Mouse (Mus musculus): ENCODE results near the gene Nup188.

The Nup188 gene

GRCm38 (mm10) chr2:30256616-30257350, 29.4 kb upstream of the Nup188 start:
- no peak for DNase-seq (ENCODE audit: low read depth, low spot score)

- DNase-seq (ENCODE audit: low read depth, low spot score): no peak
Observed at GRCm38 (mm10) chr2:30257699-30258460, 28.3 kb upstream of the Nup188 start.

- no peak for DNase-seq (ENCODE audit: low read depth, low spot score)
Observed at GRCm38 (mm10) chr2:30258600-30258999, 27.6 kb upstream of the Nup188 start.

DNA sequence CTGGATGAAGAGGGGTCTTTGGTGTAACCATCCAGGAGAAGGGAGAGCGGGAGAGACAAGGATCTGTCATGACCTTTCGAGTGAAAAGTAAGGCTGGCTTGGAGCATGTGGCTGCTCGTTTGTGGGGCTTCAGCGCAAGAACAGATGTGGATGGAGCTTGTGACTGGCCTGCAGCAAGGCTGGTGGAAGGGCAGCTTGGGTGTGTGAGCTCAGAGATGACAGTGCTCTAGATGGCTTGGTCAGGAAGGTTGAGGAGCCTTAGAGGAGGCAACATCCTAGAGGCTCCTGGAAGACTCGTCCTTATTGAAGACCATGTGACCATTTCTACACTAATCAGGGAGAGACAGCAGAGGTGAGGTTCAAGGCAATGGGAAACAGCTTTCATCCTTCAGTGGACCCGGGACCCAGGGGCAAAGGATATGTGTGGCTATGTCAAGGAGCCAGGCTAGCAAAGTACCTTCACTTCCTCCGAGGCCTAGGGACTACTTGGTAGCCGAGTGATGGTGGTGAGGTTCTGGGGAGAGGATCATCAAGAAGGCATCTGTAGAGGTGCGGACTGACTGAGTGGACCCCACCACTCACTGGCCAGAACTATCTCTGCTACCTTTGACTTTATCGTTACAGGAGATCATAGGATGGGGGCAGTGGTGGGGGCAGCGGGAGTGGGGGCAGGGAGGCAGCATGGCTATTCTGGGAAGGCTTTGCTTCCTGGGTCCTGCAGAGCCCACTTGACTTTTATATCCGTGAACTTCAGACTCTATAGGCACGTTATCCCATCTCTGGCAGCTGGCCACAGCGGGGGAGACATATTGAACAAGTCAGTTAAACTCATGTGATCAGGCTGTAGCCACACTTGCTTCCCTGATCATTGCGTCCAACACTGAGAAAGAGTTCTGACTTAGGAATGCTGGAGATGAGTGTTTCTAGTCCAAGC, 26.8 kb upstream of the Nup188 start:
- DNase-seq (ENCODE audit: low read depth, low spot score): no peak

- DNase-seq (ENCODE audit: low read depth, low spot score): no peak
Observed at GRCm38 (mm10) chr2:30261064-30261736, 25.0 kb upstream of the Nup188 start.

DNA sequence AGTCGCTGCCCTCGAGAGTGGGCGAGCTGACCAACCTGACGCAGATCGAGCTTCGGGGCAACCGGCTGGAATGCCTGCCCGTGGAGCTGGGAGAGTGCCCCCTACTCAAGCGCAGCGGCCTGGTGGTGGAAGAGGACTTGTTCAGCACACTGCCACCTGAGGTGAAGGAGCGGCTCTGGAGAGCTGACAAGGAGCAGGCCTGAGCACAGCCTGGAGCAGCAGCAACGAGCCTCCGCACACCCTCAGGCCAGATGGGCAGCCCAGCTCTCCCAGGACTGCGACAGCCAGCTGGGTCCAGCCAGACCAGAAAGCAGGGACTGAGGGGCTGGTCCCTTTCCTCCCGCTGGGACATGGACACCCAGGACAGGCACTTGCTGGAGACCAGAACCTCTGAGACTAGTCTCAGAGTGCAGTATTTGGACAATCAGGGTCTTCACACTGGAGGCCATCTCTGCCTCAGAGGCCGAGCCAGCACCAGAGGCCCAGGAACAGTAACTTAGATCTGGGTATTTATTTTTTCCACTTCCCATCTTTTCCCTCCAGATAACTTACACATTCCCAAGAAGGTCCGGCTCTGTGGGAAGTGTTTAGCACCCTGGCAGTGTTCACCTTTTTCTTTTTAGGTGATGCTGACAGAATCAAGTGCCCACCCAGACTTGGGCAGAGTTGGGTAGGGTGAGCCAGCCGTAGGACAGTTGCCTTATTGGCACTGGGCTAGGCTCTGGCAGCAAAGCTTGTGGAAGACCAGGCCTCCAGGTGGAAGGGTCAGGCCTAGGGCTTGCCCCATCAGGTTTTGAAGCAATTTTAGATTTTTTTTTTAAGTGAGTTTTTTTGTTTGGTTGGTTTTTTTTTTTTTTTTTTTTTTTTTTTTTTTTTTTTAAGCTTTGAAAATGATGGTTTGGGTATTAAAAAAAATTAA, 24.0 kb upstream of the Nup188 start:
- DNase-seq (ENCODE audit: low read depth, low spot score): no peak

GRCm38 (mm10) chr2:30262840-30263441, 23.3 kb upstream of the Nup188 start:
- DNase-seq (ENCODE audit: low read depth, low spot score): peak; percentile 83

DNA sequence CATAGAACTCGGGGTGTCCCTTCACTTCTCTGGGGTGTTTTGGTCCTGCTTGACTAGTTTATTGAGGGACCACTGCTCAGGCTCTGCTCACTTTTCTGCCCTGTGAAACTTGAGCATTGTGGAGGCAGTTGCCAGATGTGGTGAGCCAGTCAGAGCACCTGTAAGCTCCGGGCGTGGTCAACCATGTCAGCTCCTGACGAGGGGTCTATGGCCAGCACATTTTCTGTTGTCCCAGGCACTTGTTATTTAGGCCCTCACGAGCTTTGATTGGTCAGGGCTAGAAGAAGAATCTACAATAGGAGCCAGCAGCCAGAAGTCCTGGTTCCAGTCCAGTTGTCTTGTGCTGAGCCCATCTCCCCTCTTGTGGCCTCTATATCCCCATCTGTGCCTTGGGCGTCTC, 22.4 kb upstream of the Nup188 start:
- DNase-seq (ENCODE audit: low read depth, low spot score): no peak

GRCm38 (mm10) chr2:30264671-30265519, 21.3 kb upstream of the Nup188 start:
- DNase-seq (ENCODE audit: low read depth, low spot score): no peak

DNA sequence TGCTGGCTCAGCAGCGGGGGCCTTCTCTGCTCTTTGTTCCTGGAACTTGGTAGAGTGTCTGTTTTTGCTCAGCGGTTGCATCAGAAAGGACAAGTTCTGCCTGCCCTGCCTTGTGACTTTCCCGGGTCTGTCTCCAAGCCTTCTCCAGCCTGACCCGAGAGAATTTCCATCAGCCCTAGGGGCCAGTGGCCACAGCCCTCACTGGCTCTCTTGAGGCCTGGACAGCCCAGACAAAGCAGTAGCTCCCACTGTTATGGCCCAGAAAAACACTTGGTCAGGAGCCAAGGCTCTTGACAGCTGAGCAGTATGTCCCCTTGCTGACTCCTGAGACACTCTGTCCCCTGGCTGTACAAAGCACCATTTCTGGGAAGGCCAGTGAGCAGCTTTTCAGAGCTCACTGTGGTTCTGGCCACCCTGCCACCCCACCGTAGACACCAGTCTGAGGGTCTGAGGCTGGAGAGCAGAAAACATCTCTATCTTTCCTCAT, 20.4 kb upstream of the Nup188 start, which contains the start of gene Phyhd1:
TSS of gene Phyhd1 (plus strand) at position 437 of the 487 bp plus-strand sequence.
- DNase-seq (ENCODE audit: low read depth, low spot score): peak; percentile 92

DNA sequence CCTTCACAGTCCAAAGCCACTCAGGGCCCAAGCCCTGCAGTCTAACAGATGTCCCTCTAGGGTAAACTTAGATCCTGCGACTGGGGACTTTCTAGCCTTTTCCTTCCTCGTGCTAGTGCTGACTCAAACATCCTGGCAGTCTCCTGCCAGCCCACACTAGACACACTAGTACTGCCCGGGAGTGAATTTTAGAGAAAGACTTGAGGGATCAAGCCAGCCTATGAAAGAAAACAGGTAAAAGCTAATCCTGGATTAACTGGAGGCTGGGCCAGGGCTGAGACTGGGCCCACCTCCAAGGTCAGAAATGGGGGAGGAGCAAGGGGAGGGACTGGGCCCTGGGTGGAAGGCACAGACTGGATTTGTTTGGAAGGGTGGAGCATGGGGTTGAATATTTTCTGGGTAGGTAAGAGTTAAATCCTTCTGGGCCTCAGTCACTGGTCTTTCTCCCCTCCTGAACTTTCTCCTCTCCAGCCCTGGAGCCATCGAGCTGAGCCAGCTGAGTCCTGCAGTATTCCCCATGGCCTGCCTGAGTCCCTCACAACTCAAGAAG, 19.7 kb upstream of the Nup188 start:
- peak; percentile 72 for DNase-seq (ENCODE audit: low read depth, low spot score)

GRCm38 (mm10) chr2:30267466-30267865, 18.7 kb upstream of the Nup188 start:
- no peak for DNase-seq (ENCODE audit: low read depth, low spot score)

- DNase-seq (ENCODE audit: low read depth, low spot score): no peak
Observed at GRCm38 (mm10) chr2:30268371-30268770, 17.8 kb upstream of the Nup188 start.

DNA sequence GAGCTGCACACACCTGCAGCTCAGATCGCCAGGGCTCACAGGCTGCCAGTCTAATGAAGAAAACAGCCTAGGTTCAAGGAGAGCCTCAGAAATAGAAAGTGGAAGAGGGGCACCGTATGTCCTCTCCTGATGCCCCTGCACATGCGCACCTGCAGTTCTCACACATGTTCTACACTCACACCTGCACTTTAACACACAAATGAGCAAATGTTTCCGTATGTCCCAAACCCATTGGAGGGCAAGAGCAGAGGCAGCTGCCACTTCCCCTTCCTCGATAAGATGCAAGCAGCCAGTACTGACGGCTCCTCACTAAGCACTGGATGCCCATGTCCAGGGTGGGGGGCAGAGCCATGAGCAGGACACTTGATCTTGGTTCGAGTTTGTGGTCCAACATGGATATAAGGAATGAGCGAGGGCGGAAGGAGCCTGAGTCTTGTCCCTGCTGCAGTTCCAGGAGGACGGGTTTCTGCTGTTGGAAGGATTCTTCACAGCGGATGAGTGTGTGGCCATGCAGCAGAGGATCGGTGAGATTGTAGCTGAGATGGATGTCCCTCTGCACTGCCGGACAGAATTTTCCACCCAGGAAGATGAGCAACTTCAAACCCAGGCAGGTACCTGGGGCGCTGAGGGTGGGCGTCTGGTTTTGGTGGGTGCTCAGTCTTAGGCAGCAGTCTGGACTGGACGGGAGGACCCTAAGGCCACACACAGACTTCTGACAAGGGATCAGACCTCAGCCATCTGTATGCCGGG, 16.8 kb upstream of the Nup188 start:
- DNase-seq (ENCODE audit: low read depth, low spot score): no peak

DNA sequence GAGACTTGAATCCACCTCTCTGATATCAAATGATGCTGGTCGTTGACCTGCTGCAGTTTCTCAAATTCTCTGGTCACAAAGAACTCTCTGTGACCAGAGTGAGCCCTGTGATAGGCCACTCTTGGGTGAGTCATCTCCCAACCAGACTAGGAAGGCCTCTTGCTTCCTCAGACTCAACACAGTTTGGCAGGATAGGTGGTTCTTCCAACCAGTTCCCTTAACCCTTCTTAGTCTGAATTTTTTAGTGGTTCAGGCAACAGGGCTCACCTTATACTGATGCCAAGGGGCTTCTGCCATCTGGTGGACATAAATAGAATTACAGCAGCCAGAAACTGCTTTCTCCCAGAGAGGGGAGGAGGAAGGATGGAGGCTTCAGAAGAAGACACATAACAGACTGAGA, 16.1 kb upstream of the Nup188 start:
- DNase-seq (ENCODE audit: low read depth, low spot score): peak; percentile 96

DNA sequence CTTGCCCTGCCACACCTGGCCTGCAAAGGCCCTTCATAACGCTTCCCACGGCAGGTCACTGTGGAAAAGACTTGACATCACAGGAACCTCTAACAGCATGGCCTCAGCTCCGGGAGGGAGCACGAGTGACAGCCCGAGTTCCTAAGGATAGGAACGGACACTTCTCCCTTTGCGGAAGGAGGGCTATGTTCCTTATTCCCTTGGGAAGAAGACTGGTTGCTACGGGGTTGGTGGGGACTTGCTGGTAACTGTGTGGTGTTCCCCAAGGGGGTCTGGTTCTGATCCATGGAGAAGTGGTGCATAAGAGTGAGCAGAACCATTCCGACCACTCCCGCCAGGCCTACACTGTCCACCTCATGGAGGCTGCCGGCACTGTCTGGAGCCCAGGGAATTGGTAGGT, 5.5 kb upstream of the Nup188 start, which contains the start of gene Gm28038:
TSS of gene Gm28038 (plus strand) at position 301 of the 400 bp plus-strand sequence.
- no peak for DNase-seq (ENCODE audit: low read depth, low spot score)

DNA sequence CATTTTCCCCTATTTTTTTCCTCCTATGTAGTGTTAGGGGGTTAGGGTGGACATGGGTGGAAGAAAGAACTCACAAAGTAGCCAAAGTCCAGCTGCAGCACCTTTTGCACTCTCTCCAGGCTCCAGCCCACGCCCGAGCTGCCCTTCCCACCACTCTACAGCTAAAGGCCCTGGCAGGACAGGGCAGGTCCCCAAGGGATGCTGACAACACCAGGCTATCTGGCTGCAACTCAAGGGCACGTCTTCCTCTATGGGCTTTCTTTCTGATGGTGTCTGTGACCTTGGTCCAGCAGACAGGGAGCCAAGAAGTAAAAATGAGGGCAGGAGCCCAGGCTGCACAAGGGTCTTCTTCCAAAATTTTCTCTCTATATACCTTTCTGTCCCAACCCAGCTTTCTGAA, 4.5 kb upstream of the Nup188 start:
- DNase-seq (ENCODE audit: low read depth, low spot score): no peak

DNA sequence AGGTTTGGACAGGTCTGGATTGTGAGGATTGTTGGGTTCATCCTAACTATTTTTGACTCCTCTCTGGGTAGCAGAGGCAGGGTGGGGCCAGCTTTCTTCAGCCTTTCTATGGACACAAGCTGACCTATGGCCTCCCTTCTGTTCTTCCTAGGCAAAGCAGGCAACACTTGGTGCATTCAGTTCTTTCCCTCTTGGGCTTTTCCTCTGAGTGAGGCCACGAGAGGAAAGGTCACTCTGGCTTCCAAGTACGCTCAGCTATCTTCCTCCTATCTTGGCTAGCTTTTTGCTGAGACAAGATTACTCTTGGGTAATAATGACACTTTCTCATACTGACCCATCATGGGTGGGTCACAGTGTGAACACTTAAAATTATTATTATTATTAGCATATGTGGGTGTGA, 3.0 kb upstream of the Nup188 start:
- no peak for DNase-seq (ENCODE audit: low read depth, low spot score)

Data from brain, adult 2 months (tissue).